Mouse (Mus musculus) intestine, embryonic 14.5 days (tissue): ENCODE measurements at regions not wholly inside any gene's neighbourhood (a gene's known extent, or its start where the extent isn't known, plus 50 kb on each side); places are given as distances from the start of the nearest gene placed in this dataset.

ENCODE experiments used
- ATAC-seq: fragments of 200-750 bp; cut with Nextera tagmentation; replicated peaks from 2 replicates; pipeline ENCODE4 v1.8.0; 2017; ENCODE audit warnings: low read depth, moderate number of reproducible peaks, moderate TSS enrichment, moderate library complexity; ENCODE audit not compliant: low FRiP score, low TSS enrichment
- DNase-seq: peaks from one replicate; pipeline ENCODE4 v3.0.0-alpha.2; 2018; ENCODE audit warnings: low spot score
- H3K27ac ChIP-seq: fragments of 300-500 bp; sonication (generic); 2 replicates; pipeline ENCODE4 v1.5.1; 2014; ENCODE audit warnings: low read depth, mild to moderate bottlenecking, control low read depth
- H3K27me3 ChIP-seq: fragments of 300-500 bp; sonication (generic); replicated peaks from 2 replicates; pipeline ENCODE4 v1.6.1; 2014; ENCODE audit warnings: low read length, control low read depth; ENCODE audit not compliant: control insufficient read depth, insufficient read depth
- H3K36me3 ChIP-seq: fragments of 300-500 bp; sonication (generic); 2 replicates; pipeline ENCODE4 v1.6.1; 2014; ENCODE audit warnings: low read length, control low read depth; ENCODE audit not compliant: control insufficient read depth, insufficient read depth
- H3K4me1 ChIP-seq: fragments of 300-500 bp; sonication (generic); replicated peaks from 2 replicates; pipeline ENCODE4 v1.6.1; 2014; ENCODE audit warnings: low read length, control low read depth, mixed read lengths; ENCODE audit not compliant: control insufficient read depth, insufficient read depth
- H3K4me2 ChIP-seq: fragments of 300-500 bp; sonication (generic); 2 replicates; pipeline ENCODE4 v1.6.1; 2014; ENCODE audit warnings: low read length
- H3K4me3 ChIP-seq: fragments of 300-500 bp; sonication (generic); 2 replicates; pipeline ENCODE4 v1.5.1; 2014; ENCODE audit warnings: low read depth, low read length, control low read depth, mixed read lengths
- H3K9ac ChIP-seq: fragments of 300-500 bp; sonication (generic); 2 replicates; pipeline ENCODE4 v1.6.1; 2014; ENCODE audit warnings: mild to moderate bottlenecking, low read length
- H3K9me3 ChIP-seq: fragments of 300-500 bp; sonication (generic); 2 replicates; pipeline ENCODE4 v1.6.1; 2016; ENCODE audit warnings: low read length, control low read depth; ENCODE audit not compliant: control insufficient read depth
- WGBS: fragments of 180-500 bp; shearing (Covaris S2); extraction: QIAGEN DNeasy Blood & Tissue Kit; methylation state at CpG from one replicate; pipeline ENCODE4 v1.1.7; 2014; 5-methylcytosine and 5-hydroxymethylcytosine counted together

DNA sequence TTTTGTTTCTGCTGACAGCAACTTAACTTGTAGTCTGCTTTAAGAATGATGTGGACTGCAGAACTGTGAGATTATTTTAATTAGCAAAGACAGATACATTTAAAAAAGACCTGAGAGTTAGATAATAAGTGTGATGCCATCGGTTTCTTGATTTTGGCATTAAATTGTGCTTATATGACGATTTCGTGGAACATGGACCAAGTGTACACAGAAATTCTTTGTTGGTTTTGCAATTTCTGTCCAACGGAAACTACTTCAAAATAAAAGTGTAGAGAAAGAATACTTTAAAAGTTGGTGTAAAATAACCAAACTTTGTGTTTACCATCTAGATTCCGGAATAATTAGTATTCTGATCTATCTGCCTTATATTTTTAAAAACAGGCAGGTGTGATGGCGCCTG lies 81.4 kb upstream of the Pik3r1 start:
- Histone ChIP-seq H3K9ac (no peak overlapping the region), H3K36me3 (no peaks in the 10 kb centered on the region), H3K4me3 (no peak overlapping the region), H3K9me3 (no peaks in the 10 kb centered on the region), H3K27ac (no peak overlapping the region), H3K4me1 (peaks cover 2% of the 10 kb centered on the region; the same call in 1 of the 2 replicates), H3K4me2 (no peak overlapping the region), H3K27me3 (no peaks in the 10 kb centered on the region)
- 91% methylated on average over 6 of the region's 6 CpGs for WGBS
- ATAC-seq = no peak
- DNase-seq = no peak

DNA sequence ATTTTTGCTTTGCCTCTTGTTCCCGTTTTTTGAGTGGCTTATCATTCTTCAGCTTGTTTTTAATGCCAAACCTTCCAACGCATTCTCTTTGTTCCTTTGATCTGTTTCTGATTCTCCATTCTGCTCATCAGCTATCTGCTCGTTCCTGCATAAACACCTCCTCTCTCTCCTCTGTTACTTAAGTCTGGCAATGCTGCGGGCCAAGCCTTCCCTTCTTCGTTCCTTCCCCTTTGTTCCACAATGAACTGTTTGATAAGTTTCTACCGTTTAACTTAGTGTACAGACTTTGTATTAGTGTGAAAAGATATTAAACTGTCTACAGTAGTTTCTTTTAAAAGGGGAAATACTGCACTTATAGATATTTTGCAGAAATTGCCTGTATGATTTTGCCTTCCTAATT lies 83.3 kb upstream of the Pik3r1 start:
- no peak overlapping the region for H3K4me2 ChIP-seq
- H3K4me3 ChIP-seq = no peak overlapping the region
- H3K27me3 ChIP-seq = no peaks in the 10 kb centered on the region
- ATAC-seq = no peak
- no peak for DNase-seq
- no peaks in the 10 kb centered on the region for H3K4me1 ChIP-seq
- WGBS = 73% methylated on average over 6 of the region's 6 CpGs
- no peaks in the 10 kb centered on the region for H3K9me3 ChIP-seq
- H3K27ac ChIP-seq = no peak overlapping the region
- no peak overlapping the region for H3K9ac ChIP-seq
- H3K36me3 ChIP-seq = no peaks in the 10 kb centered on the region

- Histone ChIP-seq H3K4me3 (no peak overlapping the region), H3K4me1 (no peaks in the 10 kb centered on the region), H3K4me2 (no peak overlapping the region), H3K27ac (no peak overlapping the region), H3K9ac (no peak overlapping the region), H3K36me3 (no peaks in the 10 kb centered on the region), H3K9me3 (no peaks in the 10 kb centered on the region), H3K27me3 (no peaks in the 10 kb centered on the region)
- DNase-seq (no peak), ATAC-seq (no peak)
- WGBS = 92% methylated on average over 5 of the region's 5 CpGs
These were observed 84.9 kb upstream of the Pik3r1 start for GRCm38 (mm10) chr13:101852960-101853359.

DNA sequence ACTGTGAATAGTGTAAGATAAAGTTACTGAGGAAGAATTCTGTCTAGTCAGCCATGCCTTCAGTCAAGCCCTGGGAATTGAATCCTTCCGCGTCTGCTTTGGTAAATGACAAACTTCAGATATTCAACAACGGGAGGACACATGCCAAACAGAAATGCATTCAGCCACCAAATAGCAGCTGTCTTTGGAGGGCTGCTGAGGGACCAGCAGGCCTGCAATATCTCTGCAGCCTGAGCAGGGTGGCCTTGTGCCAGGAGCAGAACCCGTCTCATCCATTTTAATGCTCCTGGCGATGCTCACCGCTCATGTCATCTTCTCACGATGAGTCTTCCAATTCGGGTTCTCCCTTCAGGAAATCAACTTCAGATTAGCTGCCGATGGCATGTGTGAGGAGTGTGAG lies 87.1 kb upstream of the Pik3r1 start:
- Histone ChIP-seq H3K4me1 (no peaks in the 10 kb centered on the region), H3K4me3 (no peak overlapping the region), H3K36me3 (no peaks in the 10 kb centered on the region), H3K27ac (no peak overlapping the region), H3K4me2 (no peak overlapping the region), H3K27me3 (no peaks in the 10 kb centered on the region), H3K9ac (no peak overlapping the region), H3K9me3 (no peaks in the 10 kb centered on the region)
- DNase-seq (peak; percentile 53), ATAC-seq (no peak)
- WGBS = 45% methylated on average over 9 of the region's 9 CpGs

DNA sequence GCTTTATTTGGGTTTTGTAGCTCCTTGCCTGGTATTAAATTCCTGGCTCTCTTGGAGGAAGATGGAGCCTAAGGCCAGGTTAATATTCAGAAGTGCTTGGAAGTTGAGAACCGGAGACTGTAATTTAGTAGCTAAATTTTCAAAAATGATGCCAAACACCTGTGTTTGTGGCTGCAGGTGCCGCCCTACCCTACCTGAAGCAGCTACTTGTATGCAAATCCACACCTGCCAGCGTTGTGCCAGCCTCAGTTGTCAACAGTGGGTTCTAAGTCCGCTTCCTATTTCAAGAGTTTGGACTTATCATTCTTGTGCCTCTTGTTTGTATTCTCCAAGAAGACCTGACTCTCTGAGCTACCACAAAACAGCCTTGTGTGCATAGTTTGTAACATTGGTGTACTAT lies 92.7 kb upstream of the Pik3r1 start:
- peak; percentile 33 for DNase-seq
- no peak for ATAC-seq
- Histone ChIP-seq H3K4me1 (no peaks in the 10 kb centered on the region), H3K27me3 (no peaks in the 10 kb centered on the region), H3K4me3 (no peak overlapping the region), H3K9me3 (no peaks in the 10 kb centered on the region), H3K27ac (no peak overlapping the region), H3K9ac (no peak overlapping the region), H3K36me3 (no peaks in the 10 kb centered on the region), H3K4me2 (no peak overlapping the region)
- WGBS = 91% methylated on average over 4 of the region's 4 CpGs

- Histone ChIP-seq H3K36me3 (no peaks in the 10 kb centered on the region), H3K9me3 (no peaks in the 10 kb centered on the region), H3K4me2 (peak overlapping the region; percentile 9; the same call in 1 of the 2 replicates), H3K27ac (no peak overlapping the region), H3K9ac (no peak overlapping the region), H3K27me3 (no peaks in the 10 kb centered on the region), H3K4me3 (no peak overlapping the region), H3K4me1 (no peaks in the 10 kb centered on the region)
- no peak for ATAC-seq
- 70% methylated on average over 13 of the region's 13 CpGs for WGBS
- peak; percentile 51 for DNase-seq
These were observed 94.0 kb upstream of the Pik3r1 start for GRCm38 (mm10) chr13:101862011-101862410.

DNA sequence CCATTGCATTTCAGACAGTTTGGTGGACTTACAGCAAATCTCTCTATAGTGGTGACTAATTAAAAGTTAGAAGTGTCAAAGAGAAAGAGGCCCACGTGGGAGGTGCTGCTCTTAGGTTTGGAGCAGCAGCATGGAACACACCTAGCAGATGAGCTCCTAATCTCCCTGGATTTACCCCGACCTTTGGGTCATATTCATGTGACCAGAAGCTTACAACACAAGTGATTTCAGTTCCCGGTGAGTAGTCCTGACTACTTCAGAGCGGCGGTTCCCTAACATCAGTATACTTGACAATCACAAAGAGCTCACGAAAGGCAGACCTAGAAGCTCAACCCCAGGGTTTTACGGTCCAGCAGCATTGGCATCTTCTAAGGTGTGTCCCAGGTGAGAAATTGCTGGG lies 95.0 kb upstream of the Pik3r1 start:
- ATAC-seq (no peak), DNase-seq (peak; percentile 49)
- H3K9ac ChIP-seq = no peak overlapping the region
- no peak overlapping the region for H3K27ac ChIP-seq
- H3K9me3 ChIP-seq = no peaks in the 10 kb centered on the region
- no peaks in the 10 kb centered on the region for H3K36me3 ChIP-seq
- WGBS = 75% methylated on average over 7 of the region's 7 CpGs
- no peaks in the 10 kb centered on the region for H3K27me3 ChIP-seq
- H3K4me2 ChIP-seq = no peak overlapping the region
- H3K4me3 ChIP-seq = no peak overlapping the region
- no peaks in the 10 kb centered on the region for H3K4me1 ChIP-seq

GRCm38 (mm10) chr13:101863602-101864001 lies 95.6 kb upstream of the Pik3r1 start:
- H3K9ac ChIP-seq = no peak overlapping the region
- no peak overlapping the region for H3K4me2 ChIP-seq
- H3K27me3 ChIP-seq = no peaks in the 10 kb centered on the region
- H3K27ac ChIP-seq = no peak overlapping the region
- H3K4me1 ChIP-seq = no peaks in the 10 kb centered on the region
- no peaks in the 10 kb centered on the region for H3K36me3 ChIP-seq
- ATAC-seq (no peak), DNase-seq (no peak)
- H3K4me3 ChIP-seq = no peak overlapping the region
- H3K9me3 ChIP-seq = no peaks in the 10 kb centered on the region
- WGBS = 73% methylated on average over 2 of the region's 2 CpGs

GRCm38 (mm10) chr13:101866843-101867242 lies 98.8 kb upstream of the Pik3r1 start:
- DNase-seq (no peak), ATAC-seq (no peak)
- Histone ChIP-seq H3K36me3 (no peaks in the 10 kb centered on the region), H3K27ac (no peak overlapping the region), H3K9ac (no peak overlapping the region), H3K9me3 (no peaks in the 10 kb centered on the region), H3K4me3 (no peak overlapping the region), H3K4me2 (no peak overlapping the region), H3K4me1 (no peaks in the 10 kb centered on the region), H3K27me3 (no peaks in the 10 kb centered on the region)
- WGBS = 30% methylated on average over 4 of the region's 4 CpGs
